Mouse (Mus musculus): ENCODE measurements around the gene Dpp6. TPM values are rescaled to one million over a fixed set of nuclear protein-coding genes. Genes with fewer than 3 reads are reported as not detected.

Gene Dpp6
- total RNA-seq, 2 experiments from 2014 or later: not detected

- intact Hi-C loops (cut with DNase I): no loop called here
- DNase-seq (ENCODE audit: low spot score): no peak
These were observed 339.4 kb downstream of the Dpp6 start for GRCm38 (mm10) chr5:27156366-27156765.

GRCm38 (mm10) chr5:27161122-27161645 lies 344.2 kb downstream of the Dpp6 start:
- intact Hi-C loops (cut with DNase I): no loop called here
- DNase-seq (ENCODE audit: low spot score): no peak

- intact Hi-C loops (cut with DNase I): no loop called here
- DNase-seq (ENCODE audit: low spot score): no peak
These were observed 351.5 kb downstream of the Dpp6 start for GRCm38 (mm10) chr5:27168550-27168949.

- intact Hi-C loops (cut with DNase I): no loop called here
- DNase-seq (ENCODE audit: low spot score): no peak
These were observed 368.0 kb downstream of the Dpp6 start for GRCm38 (mm10) chr5:27184963-27185362.

GRCm38 (mm10) chr5:27191242-27191969 lies 374.4 kb downstream of the Dpp6 start:
- intact Hi-C loops (cut with DNase I): no loop called here
- no peak for DNase-seq (ENCODE audit: low spot score)

- no peak for DNase-seq (ENCODE audit: low spot score)
- intact Hi-C loops (cut with DNase I): no loop called here
These were observed 377.2 kb downstream of the Dpp6 start for GRCm38 (mm10) chr5:27194157-27194556.

- intact Hi-C loops (cut with DNase I): no loop called here
- DNase-seq (ENCODE audit: low spot score): no peak
These were observed 378.0 kb downstream of the Dpp6 start for GRCm38 (mm10) chr5:27194975-27195374.

- intact Hi-C loops (cut with DNase I): no loop called here
- DNase-seq (ENCODE audit: low spot score): no peak
These were observed 383.8 kb downstream of the Dpp6 start for GRCm38 (mm10) chr5:27200581-27201341.

- DNase-seq (ENCODE audit: low spot score): no peak
- intact Hi-C loops (cut with DNase I): no loop called here
These were observed 386.1 kb downstream of the Dpp6 start for GRCm38 (mm10) chr5:27203131-27203530.

GRCm38 (mm10) chr5:27204721-27205120 lies 387.7 kb downstream of the Dpp6 start:
- no peak for DNase-seq (ENCODE audit: low spot score)
- intact Hi-C loops (cut with DNase I): no loop called here

- no peak for DNase-seq (ENCODE audit: low spot score)
- intact Hi-C loops (cut with DNase I): no loop called here
These were observed 388.8 kb downstream of the Dpp6 start for GRCm38 (mm10) chr5:27205754-27206153.

- DNase-seq (ENCODE audit: low spot score): no peak
- intact Hi-C loops (cut with DNase I): no loop called here
These were observed 389.2 kb downstream of the Dpp6 start for GRCm38 (mm10) chr5:27206213-27206612.

- intact Hi-C loops (cut with DNase I): no loop called here
- no peak for DNase-seq (ENCODE audit: low spot score)
These were observed 403.1 kb downstream of the Dpp6 start for GRCm38 (mm10) chr5:27220116-27220515.

GRCm38 (mm10) chr5:27242078-27242477 lies 425.1 kb downstream of the Dpp6 start:
- DNase-seq (ENCODE audit: low spot score): no peak
- intact Hi-C loops (cut with DNase I): no loop called here

GRCm38 (mm10) chr5:27243226-27243625 lies 426.2 kb downstream of the Dpp6 start:
- DNase-seq (ENCODE audit: low spot score): no peak
- intact Hi-C loops (cut with DNase I): no loop called here

GRCm38 (mm10) chr5:27247793-27248192 lies 430.8 kb downstream of the Dpp6 start:
- DNase-seq (ENCODE audit: low spot score): no peak
- intact Hi-C loops (cut with DNase I): no loop called here

GRCm38 (mm10) chr5:27248685-27249084 lies 431.7 kb downstream of the Dpp6 start:
- DNase-seq (ENCODE audit: low spot score): no peak
- intact Hi-C loops (cut with DNase I): no loop called here

GRCm38 (mm10) chr5:27249951-27250350 lies 432.9 kb downstream of the Dpp6 start:
- intact Hi-C loops (cut with DNase I): no loop called here
- no peak for DNase-seq (ENCODE audit: low spot score)

- intact Hi-C loops (cut with DNase I): no loop called here
- no peak for DNase-seq (ENCODE audit: low spot score)
These were observed 433.9 kb downstream of the Dpp6 start for GRCm38 (mm10) chr5:27250906-27251305.

GRCm38 (mm10) chr5:27251361-27251760 lies 434.4 kb downstream of the Dpp6 start:
- DNase-seq (ENCODE audit: low spot score): no peak
- intact Hi-C loops (cut with DNase I): no loop called here

GRCm38 (mm10) chr5:27255247-27255646 lies 438.2 kb downstream of the Dpp6 start:
- no peak for DNase-seq (ENCODE audit: low spot score)

More at GRCm38 (mm10) chr5:27255247-27255646, 438.2 kb downstream of the Dpp6 start:
- intact Hi-C loops (cut with DNase I): no loop called here
